Mouse (Mus musculus) NIH3T3 (cell line): ENCODE measurements at regions not wholly inside any gene's neighbourhood (a gene's known extent, or its start where the extent isn't known, plus 50 kb on each side); places are given as distances from the start of the nearest gene placed in this dataset.
"Not testable (repeated sequence)": the region's sequence is repeated elsewhere in the genome, so short reads cannot be mapped to it uniquely, and the experiment has no call there.

Experiments
- DNase-seq: peaks from one replicate; pipeline ENCODE4 v3.0.0-alpha.2; 2012; ENCODE audit warnings: low read depth

DNA sequence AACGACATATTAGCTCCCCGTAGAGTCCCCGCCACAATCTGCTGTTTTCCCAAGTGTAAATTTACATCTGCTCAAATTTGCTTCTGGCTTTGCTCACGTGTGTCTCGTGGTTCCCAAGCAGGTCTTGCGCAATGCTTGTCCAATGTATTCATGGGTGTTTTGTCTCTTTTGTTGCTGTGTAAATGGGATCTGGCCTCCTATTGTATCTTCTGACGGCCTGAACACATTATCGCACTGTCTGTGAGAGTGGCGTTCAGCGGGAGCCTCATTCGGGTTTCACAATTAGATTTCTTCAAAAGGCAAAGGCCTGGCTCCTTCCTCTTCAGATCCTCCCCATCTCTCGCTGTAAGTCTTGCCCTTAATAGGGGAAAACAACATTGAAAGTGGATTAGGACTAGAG is 274.5 kb downstream of the Fam19a5 start:
- DNase-seq, result peak; percentile 4

DNA sequence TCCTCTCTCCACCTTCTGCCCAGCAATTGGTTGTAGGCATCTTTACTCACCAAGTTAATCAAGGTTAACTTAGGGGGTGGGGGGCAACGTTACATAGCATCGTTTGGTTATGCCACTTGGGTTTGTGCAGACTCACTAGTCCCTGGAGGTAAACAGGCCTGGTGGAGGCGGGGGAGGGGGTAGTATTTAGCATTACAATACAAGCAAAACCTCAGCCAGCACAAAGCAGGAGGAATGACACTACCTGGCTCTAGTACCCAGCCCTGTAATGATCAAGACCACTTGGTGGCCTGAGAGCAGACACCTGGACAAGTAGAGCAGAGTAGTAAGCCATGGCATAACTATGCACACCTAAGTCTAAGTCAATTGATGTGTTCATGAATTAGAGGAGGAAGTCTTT is 298.0 kb downstream of the Fam19a5 start:
- DNase-seq, result no peak

DNA sequence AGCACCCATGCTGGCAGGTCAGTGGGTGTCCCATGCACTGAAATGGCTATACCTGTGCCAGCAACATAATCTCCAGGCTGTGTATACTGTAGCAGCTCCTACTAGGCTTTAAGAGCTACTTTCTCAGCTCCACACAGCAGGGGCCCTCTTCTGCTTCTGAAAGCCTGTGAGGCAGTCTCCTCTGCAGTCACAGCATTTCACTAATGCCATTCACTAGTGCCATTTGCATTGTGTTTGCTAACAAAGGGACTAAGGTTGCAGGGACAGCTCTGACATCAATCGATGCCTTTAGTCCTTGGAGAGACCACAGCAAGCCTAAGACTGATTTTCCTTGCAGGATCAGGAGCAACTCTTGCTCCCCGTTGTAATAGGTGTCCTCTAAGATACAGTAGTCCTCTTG is 315.0 kb downstream of the Fam19a5 start:
- no peak for DNase-seq

DNA sequence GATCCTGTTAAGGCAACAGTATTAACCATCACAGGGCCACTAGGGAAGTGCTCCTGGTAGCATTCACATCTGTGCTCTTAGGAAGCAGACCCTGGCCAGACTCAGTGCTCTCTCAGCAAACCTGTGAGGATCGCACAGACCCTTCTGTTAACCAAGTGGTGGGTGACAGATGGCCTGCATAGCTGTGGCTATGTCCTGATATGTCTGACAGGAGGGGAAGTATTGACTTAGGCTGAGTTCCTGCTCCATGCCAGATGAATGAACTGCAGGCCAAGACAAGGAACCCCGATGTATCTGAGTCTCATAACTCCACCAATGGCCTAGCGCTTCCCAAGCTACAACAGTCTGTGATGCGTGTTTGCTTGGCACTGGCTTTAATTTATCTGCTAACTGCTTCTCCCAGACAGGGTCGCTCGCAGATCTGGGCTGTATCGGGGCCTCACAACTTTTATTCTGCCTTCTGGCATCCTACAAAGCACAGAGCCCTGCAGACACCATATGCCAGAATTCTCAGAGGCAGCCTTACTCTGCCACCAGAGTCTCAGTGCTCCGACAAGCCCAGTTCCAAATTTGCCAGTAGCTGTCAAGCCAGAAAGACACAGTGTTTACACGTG is 332.3 kb downstream of the Fam19a5 start:
- DNase-seq, result no peak

DNA sequence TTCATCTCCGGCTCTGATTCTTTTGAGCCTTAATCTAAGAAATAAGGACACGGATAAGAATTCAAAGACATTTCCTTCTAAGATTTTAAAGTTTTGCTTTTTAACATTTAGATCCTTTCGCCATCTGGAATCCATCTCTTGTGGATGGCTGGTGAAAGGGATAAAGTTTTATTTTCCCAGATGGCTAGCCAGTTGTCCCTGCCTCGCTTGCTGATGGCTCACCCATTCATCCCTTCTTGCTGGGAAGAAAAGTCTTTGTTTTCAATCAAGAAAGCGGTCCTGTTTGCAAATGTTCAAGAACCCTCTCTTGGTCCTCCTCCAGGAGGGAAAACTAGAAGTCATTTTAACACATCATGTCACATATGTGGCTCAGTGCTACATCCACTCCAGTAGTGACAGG is 346.8 kb downstream of the Fam19a5 start:
- DNase-seq, result no peak

DNA sequence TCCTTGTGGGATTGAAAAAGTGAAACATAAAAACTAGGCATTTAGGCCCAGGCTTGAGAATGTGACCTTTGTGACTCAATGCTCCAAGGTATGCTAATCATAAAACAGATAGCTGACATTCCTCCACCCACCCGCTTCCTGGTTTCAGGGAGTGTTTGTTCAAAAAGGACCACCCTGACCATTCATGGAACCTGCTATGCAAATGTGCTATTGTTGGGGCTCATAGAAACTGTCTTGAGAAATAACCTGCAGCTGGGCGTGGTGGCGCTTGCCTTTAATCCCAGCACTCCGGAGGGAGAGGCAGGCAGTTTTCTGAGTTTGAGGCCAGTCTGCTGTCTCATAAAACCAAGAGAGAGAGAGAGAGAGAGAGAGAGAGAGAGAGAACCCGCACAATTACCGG is 350.8 kb downstream of the Fam19a5 start:
- DNase-seq, result not testable (repeated sequence)

DNA sequence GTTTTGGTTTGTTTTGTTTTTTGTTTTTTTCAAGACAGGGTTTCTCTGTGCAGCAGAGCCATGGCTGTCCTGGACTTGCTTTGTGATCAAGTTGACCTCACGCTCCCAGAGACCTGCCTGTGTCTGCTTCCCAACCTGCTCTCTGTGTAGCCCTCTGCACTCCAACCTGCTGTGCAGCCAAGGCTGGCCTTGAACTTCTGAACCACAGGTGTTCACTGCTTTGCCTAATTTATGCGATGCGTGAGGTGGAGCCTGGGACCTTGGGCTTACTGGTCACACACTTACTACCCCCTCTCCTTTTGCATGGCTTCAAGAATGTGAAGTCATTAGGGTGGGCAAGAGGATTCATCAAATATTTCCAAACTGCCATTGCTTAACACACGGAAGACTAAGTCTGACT is 354.6 kb downstream of the Fam19a5 start:
- no peak for DNase-seq

DNA sequence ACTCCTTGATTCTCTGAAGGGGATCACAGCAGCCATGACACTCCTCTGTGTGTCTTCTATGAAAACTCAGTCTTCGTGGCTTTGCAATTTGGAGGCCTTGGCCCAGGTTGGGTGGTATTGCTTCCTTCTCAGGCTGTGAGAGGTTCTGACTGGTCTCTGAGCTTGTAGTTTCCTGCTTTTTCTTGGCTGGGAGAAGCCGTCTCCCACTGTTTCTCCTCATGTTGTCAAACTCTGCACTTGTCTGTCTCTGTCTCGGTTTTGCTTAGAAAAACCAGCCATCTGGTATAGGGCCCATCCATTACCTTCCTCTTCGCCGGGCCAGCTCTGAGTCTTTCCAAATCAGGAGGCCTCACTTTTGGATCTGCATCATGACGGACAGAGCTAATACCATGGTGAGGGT is 360.3 kb downstream of the Fam19a5 start:
- DNase-seq, result no peak

DNA sequence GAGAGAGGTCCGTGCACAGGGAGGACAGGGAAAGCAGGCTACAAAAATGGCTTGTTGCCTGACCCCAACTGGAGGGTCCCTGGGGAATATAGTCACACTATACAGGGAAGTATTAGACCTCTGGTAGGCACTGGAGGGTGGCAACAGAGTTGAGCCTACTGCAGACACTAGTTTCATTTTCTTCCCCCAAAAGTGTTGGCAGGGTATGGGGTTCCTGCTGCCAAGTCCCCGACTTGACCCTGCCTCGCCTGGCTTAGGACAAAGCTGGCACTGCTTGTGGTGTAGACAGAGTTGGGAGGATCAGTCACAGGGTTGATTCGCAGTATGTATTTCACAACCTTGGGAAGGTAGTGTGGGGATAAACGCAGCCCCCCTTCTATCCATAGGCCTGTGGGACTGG is 362.2 kb downstream of the Fam19a5 start:
- no peak for DNase-seq

DNA sequence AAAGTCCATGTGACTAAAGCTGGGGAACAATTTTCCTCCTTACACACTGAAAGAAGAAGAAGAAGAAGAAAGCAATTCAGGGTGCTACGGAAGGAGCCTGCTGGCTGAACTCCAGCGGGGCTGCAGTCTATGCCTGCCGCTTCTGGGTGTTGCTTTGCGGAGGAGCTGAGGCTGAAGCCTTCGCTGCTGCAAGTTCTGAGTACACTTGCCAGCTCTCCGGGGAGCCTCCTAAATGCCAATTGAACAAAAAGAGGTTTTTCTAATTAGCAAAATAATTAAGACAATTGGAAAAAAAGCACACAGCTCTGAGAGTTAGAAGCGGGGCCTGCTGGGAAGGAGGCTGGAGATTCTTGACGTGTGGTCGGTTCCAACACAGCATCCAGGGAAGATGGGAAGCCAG is 378.0 kb downstream of the Fam19a5 start:
- DNase-seq, result no peak

DNA sequence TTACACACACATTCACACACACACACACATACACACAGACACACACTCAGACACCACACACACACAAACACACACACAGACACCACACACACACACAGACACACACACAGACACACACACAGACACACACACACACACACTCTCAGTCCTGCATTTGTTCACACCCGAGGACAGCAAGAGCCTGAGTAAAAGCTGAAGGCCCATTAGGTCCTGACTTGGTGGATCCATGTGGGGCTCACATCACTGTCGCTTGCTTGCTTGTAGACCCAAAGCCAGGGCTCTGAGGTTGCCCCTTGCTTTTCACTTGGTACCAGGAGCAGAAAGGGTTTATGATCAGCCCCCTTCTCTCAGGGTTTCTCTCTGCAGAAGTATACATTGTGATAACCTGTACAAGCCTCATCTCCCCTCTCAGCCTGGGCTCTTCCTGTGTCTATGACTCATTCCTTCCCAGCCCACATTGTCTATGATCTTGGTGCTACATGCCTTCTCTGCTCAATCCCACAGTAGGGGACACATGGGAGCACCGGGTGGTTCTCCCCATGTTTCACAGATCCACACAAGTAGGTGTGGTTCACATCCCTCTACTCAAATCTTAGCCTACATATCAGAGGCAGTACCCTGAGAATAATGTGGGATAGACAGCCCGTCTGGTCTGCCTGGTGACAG is 378.8 kb downstream of the Fam19a5 start:
- DNase-seq, result no peak

DNA sequence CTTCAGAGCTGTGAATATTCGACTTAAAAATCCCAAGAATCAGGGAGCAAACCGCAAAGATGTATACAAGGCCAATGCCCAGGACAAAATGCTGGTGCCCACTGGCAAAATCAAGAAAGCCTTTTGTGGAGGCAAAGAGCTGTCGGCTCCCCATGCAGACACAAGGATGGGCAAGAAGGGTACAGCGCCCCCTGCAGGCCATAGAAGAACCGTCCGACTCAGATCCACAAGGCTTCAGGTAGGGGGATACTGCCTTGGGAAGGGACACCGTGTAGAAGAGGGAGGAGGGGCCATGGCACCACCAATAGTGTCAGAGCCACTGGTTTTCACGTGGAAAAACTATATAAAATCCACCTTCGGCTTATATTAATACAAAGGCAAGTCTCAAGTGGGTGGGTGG is 379.8 kb downstream of the Fam19a5 start:
- no peak for DNase-seq

DNA sequence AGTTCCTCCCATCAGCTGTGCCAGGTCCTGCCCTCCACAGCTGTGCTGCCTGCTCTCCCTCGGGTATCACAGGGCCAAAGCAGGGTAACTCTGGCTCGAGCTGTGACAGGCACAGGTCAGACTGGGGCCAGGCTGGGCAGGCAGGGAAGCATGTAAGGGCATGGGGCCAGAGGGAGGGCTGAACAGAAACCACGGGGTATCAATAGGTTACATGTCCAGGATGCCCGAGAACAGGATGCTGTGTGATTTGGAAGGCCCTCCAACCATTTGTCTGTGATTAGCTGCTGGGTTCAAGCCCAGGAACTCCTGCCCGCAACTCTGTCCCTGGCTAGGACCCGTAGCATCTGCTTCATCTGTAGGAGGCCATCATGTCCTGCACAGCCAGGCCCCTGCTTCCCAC is 391.9 kb downstream of the Fam19a5 start:
- DNase-seq, result no peak

DNA sequence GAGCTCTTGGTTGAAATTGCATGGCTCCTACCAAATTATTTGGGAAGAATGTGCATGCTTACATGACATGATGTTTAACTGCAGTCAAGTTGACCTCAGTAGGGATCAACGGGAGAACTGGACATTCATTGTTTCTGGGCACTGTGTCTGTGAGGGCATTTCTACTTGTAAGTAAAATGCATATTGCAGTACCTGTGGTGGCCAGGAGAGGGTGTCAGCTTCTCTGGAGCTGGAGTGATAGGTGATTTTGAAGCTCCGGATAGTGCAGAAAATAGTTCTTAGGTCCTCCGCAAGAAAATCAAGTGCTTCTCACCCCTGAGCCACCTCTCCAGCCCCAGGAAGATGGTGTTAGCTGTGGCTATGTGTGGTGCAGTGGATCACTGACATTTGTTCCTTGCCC is 396.7 kb downstream of the Fam19a5 start:
- DNase-seq, result peak; percentile 36

DNA sequence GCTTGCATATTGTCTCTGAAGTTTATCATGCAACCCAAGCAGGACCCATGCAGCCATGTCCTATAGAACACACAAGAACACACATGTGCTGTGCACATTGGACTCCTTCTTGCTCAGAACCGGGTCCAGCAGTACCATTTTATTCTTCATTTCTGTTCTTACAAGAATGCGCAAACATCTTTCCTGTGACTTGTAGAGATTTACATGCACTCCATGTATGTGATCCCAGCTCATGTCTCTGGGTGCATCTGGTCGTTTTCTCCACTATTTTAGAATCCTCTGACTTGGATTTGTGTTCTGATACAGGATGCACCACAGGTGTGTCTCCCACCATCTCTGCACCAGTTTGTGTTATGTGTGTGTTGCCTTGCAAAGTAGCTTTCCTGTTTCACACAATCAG is 408.4 kb downstream of the Fam19a5 start:
- DNase-seq, result no peak

DNA sequence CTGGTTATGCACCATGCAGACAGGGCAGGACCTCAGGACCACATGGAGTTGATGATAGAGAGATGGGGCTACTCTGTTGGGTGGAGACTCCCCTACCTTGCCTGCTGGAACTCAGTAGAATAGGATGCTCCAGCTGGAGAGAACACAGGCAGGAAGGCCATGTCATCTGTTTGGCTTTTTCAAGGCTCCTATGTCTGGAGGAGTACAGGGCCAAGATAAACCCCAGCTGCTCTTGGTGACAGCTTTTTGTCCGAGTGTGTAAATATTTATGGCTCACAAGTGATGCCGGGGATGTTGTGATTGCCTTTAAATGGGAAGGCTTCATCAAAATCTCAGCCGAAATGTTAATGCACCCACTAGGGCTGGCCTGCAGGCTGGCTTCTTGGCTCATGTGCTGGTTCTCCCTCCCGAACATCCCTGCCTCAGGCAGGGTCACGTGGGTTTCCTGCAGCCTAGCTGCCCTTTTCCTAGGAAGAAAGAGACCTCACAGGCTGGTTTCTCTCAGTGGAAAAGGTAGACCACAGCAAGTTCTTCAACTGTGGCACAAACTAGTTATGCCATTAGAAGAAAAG is 411.7 kb downstream of the Fam19a5 start:
- DNase-seq, result no peak

DNA sequence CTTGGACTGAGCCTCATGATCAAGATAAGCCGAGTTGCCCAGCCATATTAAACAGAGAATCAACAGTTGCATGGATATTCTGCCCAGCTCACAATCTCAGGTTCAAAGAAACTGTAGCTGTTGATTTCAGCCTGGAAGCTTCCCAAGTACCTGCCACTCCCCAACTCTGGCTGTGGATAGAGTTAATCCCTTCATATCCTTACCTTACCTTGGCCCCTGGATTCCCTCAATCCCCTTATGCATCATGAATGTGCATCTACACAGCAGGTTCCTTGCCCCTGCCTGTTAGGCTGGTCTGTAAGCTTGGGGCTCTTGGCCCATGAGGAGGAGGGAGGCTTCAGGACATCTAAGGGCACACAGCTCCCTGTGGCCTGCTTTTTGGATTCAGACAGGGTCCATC is 414.8 kb downstream of the Fam19a5 start:
- no peak for DNase-seq

DNA sequence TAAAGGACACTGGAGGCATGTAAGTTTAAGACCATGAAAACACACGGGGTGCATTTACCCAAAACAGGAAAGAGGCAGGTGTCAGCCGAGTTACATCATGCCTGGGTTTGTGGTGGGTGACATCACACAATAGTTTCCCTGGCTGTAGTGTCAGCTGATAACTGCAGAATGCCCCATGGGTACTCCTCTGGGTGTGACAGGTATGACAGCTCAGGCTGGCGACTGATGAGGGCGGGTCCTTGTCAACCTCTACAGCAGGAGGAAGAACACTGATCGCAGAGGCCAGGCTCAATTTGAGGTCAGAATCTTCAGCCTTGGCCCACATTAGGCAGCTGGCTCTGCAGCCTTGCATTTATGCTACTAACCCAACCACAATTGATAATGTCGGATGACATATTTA is 428.5 kb downstream of the Fam19a5 start:
- no peak for DNase-seq

DNA sequence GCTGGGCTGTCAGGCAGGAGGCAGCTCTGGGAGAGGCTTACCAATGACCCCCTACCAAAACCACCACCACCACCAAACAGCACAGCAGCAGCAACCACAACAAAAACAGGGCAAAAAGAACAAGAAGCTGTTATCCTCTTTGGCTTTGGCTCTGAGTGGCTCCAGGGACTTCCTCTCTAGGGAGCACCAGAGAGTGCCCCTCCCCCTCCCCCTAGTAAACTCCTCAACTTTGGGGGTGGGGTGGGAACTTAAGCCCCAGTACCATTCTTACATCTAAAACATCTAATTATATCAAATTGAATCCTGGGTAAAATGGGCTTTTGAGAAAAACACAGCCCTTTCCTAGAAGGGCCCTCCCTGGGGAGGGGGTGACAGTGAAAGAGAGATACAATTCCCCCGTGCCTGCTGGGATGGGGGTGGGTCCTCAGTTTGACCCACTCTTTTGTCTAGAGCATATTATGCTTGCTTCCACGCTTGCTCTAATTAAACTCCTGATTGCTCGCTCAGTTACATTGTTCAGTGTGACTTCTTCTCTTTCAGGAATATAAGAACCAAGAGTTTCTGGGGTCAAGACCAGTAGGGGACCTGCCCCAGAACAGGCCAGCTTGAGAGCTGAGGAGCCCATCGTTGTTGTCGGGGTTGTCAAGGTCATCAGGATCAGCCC is 443.4 kb downstream of the Fam19a5 start:
- no peak for DNase-seq

DNA sequence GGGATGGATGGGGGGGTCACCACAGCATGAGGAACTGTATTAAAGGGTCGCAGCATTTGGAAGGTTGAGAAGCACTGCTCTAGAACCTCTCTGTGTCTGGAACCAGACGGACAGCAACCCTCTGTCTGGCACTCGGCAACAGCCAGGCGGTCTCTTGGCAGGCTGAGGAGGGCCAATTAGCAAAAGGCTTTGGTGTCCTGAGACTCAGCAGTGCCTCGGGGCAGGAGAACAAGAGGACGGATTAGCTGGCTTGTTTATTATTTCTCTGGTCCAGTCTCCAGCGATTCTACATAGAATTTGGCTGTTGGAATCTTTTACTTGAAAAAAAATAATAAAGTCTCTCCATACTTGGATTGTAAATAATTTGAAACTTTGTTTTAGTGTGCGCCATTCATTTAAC is 450.4 kb downstream of the Fam19a5 start:
- no peak for DNase-seq

DNA sequence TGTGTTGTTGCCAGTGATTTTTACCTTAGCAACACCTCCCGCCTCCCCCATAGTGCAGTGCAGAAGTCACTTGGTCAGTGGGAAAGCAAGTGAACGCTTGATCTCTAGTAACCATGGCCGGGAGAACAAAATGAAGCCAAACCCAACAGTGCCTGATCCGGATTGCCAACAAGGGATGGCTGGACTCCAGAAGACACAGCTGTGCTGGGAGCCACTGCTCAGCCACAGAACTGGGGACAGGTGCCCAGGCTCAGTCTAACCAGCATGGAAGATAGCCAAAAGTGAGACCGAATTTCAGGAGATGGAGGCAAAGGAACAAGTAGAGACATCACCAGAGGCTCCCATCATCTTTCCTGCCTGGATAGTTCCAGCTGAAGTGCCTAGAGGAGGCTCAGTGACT is 473.0 kb downstream of the Fam19a5 start:
- no peak for DNase-seq

DNA sequence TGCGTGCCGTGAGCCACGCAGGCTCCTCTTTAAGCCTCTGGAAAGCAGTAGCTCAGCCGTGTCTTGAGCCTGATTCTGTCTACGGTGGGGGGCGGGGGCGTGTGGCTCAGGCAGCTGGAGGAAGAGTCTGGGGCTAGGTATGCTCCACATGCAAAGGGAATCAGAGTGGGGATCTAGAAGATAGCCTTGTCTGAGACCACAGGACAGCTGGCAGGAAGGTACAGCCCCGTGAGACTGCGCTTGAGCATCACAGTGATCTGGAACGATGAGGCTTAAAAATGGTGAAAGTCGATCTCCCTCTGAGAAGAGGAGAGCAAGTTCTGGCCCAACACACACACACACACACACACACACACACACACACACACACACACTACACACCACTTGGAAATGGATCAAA is 488.7 kb downstream of the Fam19a5 start:
- no peak for DNase-seq

DNA sequence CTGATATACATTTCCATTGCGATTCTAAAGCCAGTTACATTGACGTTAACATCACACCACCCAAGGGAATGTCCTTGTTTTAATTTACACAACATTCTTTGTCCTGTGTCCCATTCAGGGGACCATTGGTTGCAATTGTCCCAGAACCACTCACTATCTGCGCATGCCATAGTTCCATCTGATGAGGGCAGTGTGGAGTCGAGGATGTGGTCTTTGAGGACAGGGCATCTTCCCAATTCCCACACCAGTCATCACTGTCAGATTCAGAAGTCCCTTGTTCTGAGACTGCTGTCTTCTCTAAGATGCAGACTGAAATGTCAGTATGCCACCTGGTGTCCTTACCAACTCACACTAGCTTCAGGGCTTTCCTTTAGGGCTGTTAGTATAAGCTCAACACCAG is 489.6 kb downstream of the Fam19a5 start:
- no peak for DNase-seq
